Mouse (Mus musculus) left cerebral cortex, postnatal 4 days (tissue): ENCODE data around the gene Dscaml1. TPM values are rescaled to one million over a fixed set of nuclear protein-coding genes. Genes with fewer than 3 reads are reported as not detected.

Experiments used
- DNase-seq: peaks from one replicate; pipeline ENCODE4 v3.0.0-alpha.2; 2022
- intact Hi-C: fragments of 180-260 bp; cut with DNase I; formaldehyde crosslinking; loops from one replicate; pipeline ENCODE4 v1.15.1; 2025
- total RNA-seq, 2 experiments: library from RNA; stranded (reverse); gene quantifications; 2 replicates each; pipeline ENCODE4 v1.2.3; 2021

Gene Dscaml1
- total RNA-seq, 2 experiments from 2014 or later, result 46.6 to 49.1 TPM

DNA sequence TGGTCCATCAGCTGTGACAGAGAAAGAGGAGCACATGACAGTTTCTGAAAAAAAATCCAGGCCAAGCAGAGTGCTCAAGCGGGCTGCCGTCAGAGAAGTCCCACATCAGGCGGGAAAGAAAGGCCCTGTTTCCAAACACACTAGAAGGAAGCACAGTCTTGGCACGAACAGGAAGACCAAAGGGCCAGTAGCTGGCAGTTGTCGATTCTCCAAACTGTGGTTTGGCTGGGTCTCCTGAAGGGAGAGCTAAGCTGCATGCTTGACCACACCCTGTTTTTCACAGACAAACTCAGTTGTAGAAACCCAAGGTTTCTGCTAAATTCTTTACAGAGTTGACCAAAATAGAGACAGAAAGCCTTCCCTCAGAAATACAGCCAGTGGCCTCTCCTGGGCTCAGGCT, 369.3 kb downstream of the Dscaml1 start:
- DNase-seq, result no peak
- intact Hi-C loops, result no loop called here

DNA sequence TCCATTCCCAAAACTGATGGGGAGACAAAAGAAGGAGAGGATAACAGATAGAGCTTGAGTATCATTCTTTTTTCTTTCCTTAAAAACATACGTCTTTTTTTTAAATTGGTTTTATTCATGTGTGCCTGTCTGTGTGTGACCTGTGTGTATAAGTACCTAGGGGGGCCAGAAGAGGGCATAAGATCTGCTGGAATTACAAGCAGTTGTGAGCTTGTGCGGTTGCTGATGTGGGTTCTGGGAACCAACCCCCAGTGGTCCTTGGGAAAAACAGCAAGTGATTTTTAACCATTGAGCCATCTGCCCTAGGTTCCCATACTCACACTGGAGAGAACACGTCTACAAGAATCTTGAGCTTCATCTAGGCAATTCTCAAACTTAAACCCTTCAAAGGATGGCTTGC, 370.8 kb downstream of the Dscaml1 start:
- intact Hi-C loops, result no loop called here
- DNase-seq, result no peak

DNA sequence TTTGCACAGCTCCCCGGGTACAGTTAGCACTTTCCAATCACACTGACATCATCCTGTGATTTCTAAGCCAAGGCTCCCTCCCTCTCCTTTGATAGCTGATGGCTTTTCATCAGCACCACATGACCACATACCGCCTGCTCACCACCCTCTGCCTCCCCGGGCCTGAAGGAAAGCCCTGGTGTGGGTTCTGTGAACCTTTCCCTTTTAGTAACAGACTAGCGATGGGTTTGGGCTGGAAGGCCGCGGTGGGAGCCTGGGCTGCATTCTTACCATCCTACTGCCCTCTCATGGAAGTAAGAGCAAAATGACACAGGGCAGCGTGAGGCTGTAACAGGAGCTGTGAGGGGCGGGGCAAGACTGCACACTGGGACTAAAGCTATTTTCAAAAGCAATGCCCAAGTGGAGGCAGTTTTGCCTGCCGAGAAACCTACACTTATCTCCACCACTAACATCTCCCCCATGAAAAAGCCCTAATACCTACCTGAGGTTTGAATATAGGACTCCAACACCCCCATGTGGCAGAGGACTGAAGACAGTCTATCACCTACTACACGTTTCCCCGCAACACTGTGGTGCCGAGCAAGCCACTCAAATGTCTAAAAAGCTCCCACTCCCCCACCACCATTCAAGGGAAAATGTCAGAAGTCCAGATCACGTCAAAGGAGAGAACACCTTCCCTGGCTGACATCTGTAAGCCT, 372.2 kb downstream of the Dscaml1 start:
- intact Hi-C loops, result no loop called here

DNA sequence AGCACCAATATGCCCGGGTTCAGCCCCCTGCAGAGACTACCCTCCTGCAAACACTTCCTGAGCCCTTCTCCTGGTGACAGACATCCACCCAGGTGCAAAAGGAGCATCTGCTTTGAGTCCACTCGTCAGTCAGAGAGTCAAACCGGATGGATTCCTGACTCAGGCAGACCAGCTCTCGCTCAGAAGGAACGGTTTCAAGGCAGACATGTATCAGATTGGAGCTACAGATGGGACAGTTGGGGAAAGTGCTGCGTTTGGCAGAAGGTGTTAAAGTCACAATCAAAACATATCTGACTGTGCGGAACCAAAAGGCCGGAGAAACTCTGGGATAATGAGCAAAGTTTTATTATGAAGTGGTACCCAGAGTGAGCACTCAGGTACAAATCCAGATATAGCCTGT, 373.0 kb downstream of the Dscaml1 start:
- intact Hi-C loops, result no loop called here
- DNase-seq, result no peak

More for the DNA sequence above, 372.2 kb downstream of the Dscaml1 start:
- DNase-seq, result peak; percentile 59

Other genes with a start within 250 kb of the Dscaml1 start
- gene BC049352, start 244.6 kb upstream of the Dscaml1 start, total RNA-seq, result not detected
- gene Tmprss4, start 222.5 kb upstream of the Dscaml1 start, total RNA-seq, result not detected
- under 1 TPM; 0.87 to 0.90 TPM for gene Il10ra, start 157.5 kb upstream of the Dscaml1 start, total RNA-seq
- not detected for gene Tmprss13, start 107.5 kb upstream of the Dscaml1 start, total RNA-seq
- 100 to 1,000 TPM; 368 to 407 TPM for gene Fxyd6, start 56.4 kb upstream of the Dscaml1 start, total RNA-seq
- 1 to 10 TPM; 6.7 to 7.0 TPM for gene Fxyd2, start 27.0 kb upstream of the Dscaml1 start, total RNA-seq